15 mouse cellular contexts compared by ENCODE assay signal in the genomic region with DNA sequence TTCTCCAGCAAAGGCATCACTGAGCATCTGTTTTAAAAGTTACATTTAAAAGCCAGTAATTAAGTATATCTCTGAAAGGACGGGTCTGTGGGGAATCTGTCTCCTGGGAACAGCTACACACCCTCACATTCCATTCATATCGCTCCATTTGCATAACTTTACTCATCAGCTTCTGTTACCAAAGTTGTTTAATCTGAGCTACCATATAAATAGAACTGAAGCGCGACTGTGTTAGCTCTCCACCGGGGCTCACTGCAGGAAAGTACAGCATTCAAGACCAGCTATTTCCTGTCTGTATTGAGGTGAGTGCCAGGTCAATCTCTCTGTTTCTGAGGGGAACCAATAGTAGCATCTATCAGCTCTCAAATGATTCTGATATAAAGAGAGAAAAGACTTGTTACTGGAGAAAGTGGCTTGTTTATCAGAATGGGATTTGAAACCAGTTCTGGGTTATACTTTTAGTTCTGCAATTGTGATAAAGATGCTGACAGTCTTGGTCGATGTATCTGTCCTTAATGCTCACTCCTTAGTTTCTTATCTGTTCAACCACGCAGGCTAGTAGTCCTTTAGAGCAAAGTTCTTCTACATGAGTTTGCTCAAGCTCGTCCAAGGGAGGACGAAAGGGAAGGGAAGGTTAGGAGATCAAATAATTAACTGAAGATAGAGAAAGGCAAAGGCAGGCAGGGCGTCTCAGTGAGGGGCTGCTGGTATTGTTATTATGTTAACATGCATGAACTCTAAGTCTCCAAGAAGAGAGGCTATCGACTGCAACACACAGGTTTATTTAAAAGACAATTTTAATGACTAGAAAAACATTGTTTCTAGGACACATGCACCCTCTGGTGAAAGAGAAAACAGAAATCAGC. TPM values are rescaled to one million over a fixed set of nuclear protein-coding genes. Genes with fewer than 3 reads are reported as not detected.
DNase-seq lines count a peak whose midpoint lies in the region; ATAC-seq and TF ChIP-seq lines count a peak whose summit lies in the region.
"Had no signal": no experiment of that assay in that cellular context is flagged by ENCODE, and none has a peak within 500 bp of the region (broad histone marks: within the 10 kb centered on the region; RNA-seq: fewer than 3 reads in every experiment).

No protein-coding gene starts in this region.

- no peak overlapping the region for H3K4me3 ChIP-seq in heart, embryonic 12.5 days
- H3K4me3 ChIP-seq in heart, adult 2 months, result no peak overlapping the region
- H3K4me3 ChIP-seq in ES-Bruce4 (ENCODE audit: low read depth, low read length), result no peak overlapping the region
- H3K4me3 ChIP-seq in intestine, embryonic 15.5 days (replicated peaks), result no peak overlapping the region
- H3K4me3 ChIP-seq: forebrain, embryonic 12.5 days had no signal

- no peak for ATAC-seq in heart, embryonic 12.5 days (ENCODE audit: insufficient number of reproducible peaks, low FRiP score)
- ATAC-seq in intestine, embryonic 15.5 days, result 0 out of 2 replicates have a peak, but pooled peaks have one; percentile 22
- ATAC-seq: lung, postnatal 0 days had no signal

- H3K27ac ChIP-seq in heart, embryonic 12.5 days (ENCODE audit: poor library complexity, severe bottlenecking), result peak overlapping the region; percentile 52; the same call in 1 of the 2 replicates
- no peak overlapping the region for H3K27ac ChIP-seq in heart, adult 2 months
- peak overlapping the region; percentile 64; the same call in 1 of the 2 replicates for H3K27ac ChIP-seq in ES-Bruce4 (ENCODE audit: insufficient read depth, low read length)
- peak overlapping the region; percentile 44; the same call in 1 of the 2 replicates for H3K27ac ChIP-seq in intestine, embryonic 15.5 days
- H3K27ac ChIP-seq: forebrain, embryonic 12.5 days had no signal

- no peaks in the 10 kb centered on the region for H3K79me2 ChIP-seq in heart, adult 2 months (replicated peaks; ENCODE audit: control insufficient read depth, insufficient read depth, low read length)

- intact Hi-C loops in heart, adult 2 months (cut with DNase I), result loop anchor here (10.0 kb wide), 1 partner anchor 121 kb away; no protein-coding TSS in a partner anchor
- intact Hi-C loops in left cerebral cortex, postnatal 14 days (cut with DNase I), result no loop called here

- no peak for TF ChIP-seq POLR2A in heart, adult 2 months (IDR thresholded peaks at IDR 0.05; ENCODE audit: insufficient read depth, low read depth, low read length)
- no peak for TF ChIP-seq POLR2A in ES-Bruce4 (IDR thresholded peaks at IDR 0.05; ENCODE audit: insufficient read depth, low read length)

- DNase-seq in heart, adult 2 months, result no peak
- DNase-seq in left cerebral cortex, postnatal 14 days (ENCODE audit: low spot score in 2 of 2), result peak; percentile 12 to 57
- DNase-seq in left cerebral cortex, adult 11 months (ENCODE audit: low spot score), result no peak
- DNase-seq in adrenal gland, adult 2 months, result no peak
- DNase-seq in ovary, adult 18-20 months (ENCODE audit: low spot score), result no peak
- DNase-seq: adrenal gland, adult 8-10 months; kidney, postnatal 10 days had no signal

- TF ChIP-seq EP300 in heart, adult 2 months (IDR thresholded peaks at IDR 0.05; ENCODE audit: insufficient read depth, low read depth, low read length), result no peak
- peak; percentile 28; the same call in 1 of the 2 replicates for TF ChIP-seq EP300 in ES-Bruce4 (IDR thresholded peaks at IDR 0.05; ENCODE audit: insufficient read depth, low read depth, low read length)

- no peaks in the 10 kb centered on the region for H3K36me3 ChIP-seq in heart, embryonic 12.5 days
- no peaks in the 10 kb centered on the region for H3K36me3 ChIP-seq in heart, adult 2 months (ENCODE audit: control insufficient read depth, insufficient read depth, low read length)
- no peaks in the 10 kb centered on the region for H3K36me3 ChIP-seq in ES-Bruce4 (ENCODE audit: control insufficient read depth, insufficient read depth, low read length, poor library complexity, severe bottlenecking)
- no peaks in the 10 kb centered on the region for H3K36me3 ChIP-seq in intestine, embryonic 15.5 days
- H3K36me3 ChIP-seq: forebrain, embryonic 12.5 days had no signal

- no peak for TF ChIP-seq CTCF in heart, adult 2 months (IDR thresholded peaks at IDR 0.05)
- TF ChIP-seq CTCF in ES-Bruce4 (IDR thresholded peaks at IDR 0.05; ENCODE audit: low read depth, low read length), result no peak

- no peak overlapping the region for H3K9ac ChIP-seq in heart, embryonic 12.5 days
- H3K9ac ChIP-seq in heart, adult 2 months (ENCODE audit: low read depth, low read length), result no peak overlapping the region
- no peak overlapping the region for H3K9ac ChIP-seq in ES-Bruce4 (ENCODE audit: low read depth, poor library complexity, severe bottlenecking)
- no peak overlapping the region for H3K9ac ChIP-seq in intestine, embryonic 15.5 days
- H3K9ac ChIP-seq: forebrain, embryonic 12.5 days had no signal

- H3K9me3 ChIP-seq in heart, embryonic 12.5 days (replicated peaks), result no peaks in the 10 kb centered on the region
- no peaks in the 10 kb centered on the region for H3K9me3 ChIP-seq in ES-Bruce4 (replicated peaks; ENCODE audit: control insufficient read depth, insufficient read depth, low read length, poor library complexity, severe bottlenecking)
- H3K9me3 ChIP-seq in intestine, embryonic 15.5 days, result no peaks in the 10 kb centered on the region
- H3K9me3 ChIP-seq: forebrain, embryonic 12.5 days had no signal

- WGBS in heart, embryonic 12.5 days, result 11% methylated on average over 11 of the region's 11 CpGs
- 16% methylated on average over 11 of the region's 11 CpGs for WGBS in heart, adult 2 months
- WGBS in intestine, embryonic 15.5 days, result 17% methylated on average over 11 of the region's 11 CpGs

- H3K4me1 ChIP-seq in heart, embryonic 12.5 days (replicated peaks), result peaks cover 18% of the 10 kb centered on the region
- H3K4me1 ChIP-seq in heart, adult 2 months (ENCODE audit: control insufficient read depth, insufficient read depth, low read length), result peaks cover 5% of the 10 kb centered on the region; the same call in 1 of the 2 replicates
- H3K4me1 ChIP-seq in ES-Bruce4 (ENCODE audit: control insufficient read depth, insufficient read depth, low read length), result peaks cover 1% of the 10 kb centered on the region
- H3K4me1 ChIP-seq in intestine, embryonic 15.5 days (replicated peaks), result peaks cover 10% of the 10 kb centered on the region; the same call in 1 of the 2 replicates

- H3K4me2 ChIP-seq in heart, embryonic 12.5 days, result peak overlapping the region; percentile 34
- H3K4me2 ChIP-seq in intestine, embryonic 15.5 days (replicated peaks), result peak overlapping the region; percentile 17; the same call in 1 of the 2 replicates
- H3K4me2 ChIP-seq: forebrain, embryonic 12.5 days had no signal

- H3K27me3 ChIP-seq in heart, embryonic 12.5 days (replicated peaks), result no peaks in the 10 kb centered on the region
- no peaks in the 10 kb centered on the region for H3K27me3 ChIP-seq in heart, adult 2 months (ENCODE audit: control insufficient read depth, insufficient read depth, low read length)
- no peaks in the 10 kb centered on the region for H3K27me3 ChIP-seq in ES-Bruce4 (ENCODE audit: control insufficient read depth, insufficient read depth, low read length, poor library complexity, severe bottlenecking)
- H3K27me3 ChIP-seq in intestine, embryonic 15.5 days (replicated peaks), result no peaks in the 10 kb centered on the region
- H3K27me3 ChIP-seq: forebrain, embryonic 12.5 days had no signal

RNA-seq across cellular contexts. Expression of a gene that starts 20.9 kb away (rescaled TPM):
- polyA plus RNA-seq in heart, embryonic 12.5 days (2016; fragmentation: Nextera tagmentation; extraction: Ambion mirVana), result 5.3 and 5.5 TPM in 2 replicates
- 1 to 10 TPM; 5.7 to 8.2 TPM for total RNA-seq in heart, adult 2 months (2021)
- polyA plus RNA-seq in heart, adult 2 months (2012; rRNA removed), result 3.7 and 7.3 TPM in 2 replicates
- total RNA-seq in left cerebral cortex, postnatal 14 days (2021), result 10 to 100 TPM; 10.7 to 12.0 TPM
- 2.9 and 5.3 TPM in 2 replicates for polyA plus RNA-seq in ES-Bruce4 (2011; ENCODE audit: insufficient read depth, insufficient read length, low read depth, missing spikeins)
- polyA plus RNA-seq in intestine, embryonic 15.5 days (2015; fragmentation: Nextera tagmentation; extraction: Ambion mirVana), result 16.1 and 20.9 TPM in 2 replicates
- total RNA-seq in adrenal gland, adult 2 months (2021), result 10 to 100 TPM; 20.2 to 24.0 TPM
- polyA plus RNA-seq in adrenal gland, adult 2 months (2012; rRNA removed), result 1.7 and 2.2 TPM in 2 replicates
- total RNA-seq: granulocyte monocyte progenitor cell, adult 5-6 weeks had no signal

RNA-seq across cellular contexts. Expression of a gene that starts 57.8 kb away (rescaled TPM):
- not detected in 2 replicates for polyA plus RNA-seq in heart, embryonic 12.5 days (2016; fragmentation: Nextera tagmentation; extraction: Ambion mirVana)
- total RNA-seq in heart, adult 2 months (2021), result not detected
- not detected in 2 replicates for polyA plus RNA-seq in heart, adult 2 months (2012; rRNA removed)
- not detected for total RNA-seq in left cerebral cortex, postnatal 14 days (2021)
- not detected in 2 replicates for polyA plus RNA-seq in ES-Bruce4 (2011; ENCODE audit: insufficient read depth, insufficient read length, low read depth, missing spikeins)
- not detected in 2 replicates for polyA plus RNA-seq in intestine, embryonic 15.5 days (2015; fragmentation: Nextera tagmentation; extraction: Ambion mirVana)
- not detected for total RNA-seq in adrenal gland, adult 2 months (2021)
- polyA plus RNA-seq in adrenal gland, adult 2 months (2012; rRNA removed), result not detected in 2 replicates
- total RNA-seq: adrenal gland, adult 8-10 months; granulocyte monocyte progenitor cell, adult 5-6 weeks; left cerebral cortex, postnatal 36 days had no signal
- polyA plus RNA-seq: forebrain, embryonic 12.5 days; lung, postnatal 0 days; stomach, embryonic 14.5 days had no signal

Comparison
In these comparisons a context has a peak if more than half of its experiments do, and no peak if none do; other contexts are left out.
1. DNase-seq: peak in left cerebral cortex, postnatal 14 days (2 of 2); none in heart, adult 2 months (0 of 2), left cerebral cortex, adult 11 months (single experiment), adrenal gland, adult 2 months (single experiment) and ovary, adult 18-20 months (single experiment).